Comparison of ENCODE assay signal across 30 mouse cellular contexts in the genomic region with DNA sequence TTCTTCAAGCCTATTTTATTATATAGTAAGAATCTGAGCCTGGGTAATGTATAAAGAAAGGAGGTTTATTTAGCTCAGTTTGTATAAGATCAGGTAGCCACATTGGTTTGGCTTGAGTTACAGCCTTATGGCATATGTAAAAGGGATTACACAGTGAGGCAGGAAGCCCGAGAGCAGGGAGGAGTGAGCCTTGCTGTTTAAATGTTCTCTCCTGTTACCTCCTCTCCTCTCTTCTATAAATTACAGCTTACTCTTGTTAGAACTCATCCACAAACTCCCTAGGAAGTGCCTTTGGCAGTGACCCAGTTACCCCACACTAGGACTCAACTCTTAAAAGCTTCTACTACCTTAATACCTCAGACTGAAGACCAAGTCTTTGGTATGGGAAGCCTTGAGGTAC. TPM values are rescaled to one million over a fixed set of nuclear protein-coding genes. Genes with fewer than 3 reads are reported as not detected.
"Had no signal": no experiment of that assay in that cellular context is flagged by ENCODE, and none has a peak within 500 bp of the region (broad histone marks: within the 10 kb centered on the region; RNA-seq: fewer than 3 reads in every experiment).

No protein-coding gene starts in this region.

- H3K36me3 ChIP-seq: heart, embryonic 10.5 days; heart, embryonic 12.5 days; hindbrain, embryonic 10.5 days; hindbrain, embryonic 12.5 days; intestine, embryonic 15.5 days; limb, embryonic 12.5 days; limb, embryonic 15.5 days; liver, embryonic 12.5 days had no signal

- H3K27me3 ChIP-seq: heart, embryonic 12.5 days; hindbrain, embryonic 12.5 days; intestine, embryonic 15.5 days; limb, embryonic 12.5 days; limb, embryonic 15.5 days; liver, embryonic 12.5 days had no signal

- H3K9me3 ChIP-seq: heart, embryonic 10.5 days; heart, embryonic 12.5 days; hindbrain, embryonic 10.5 days; hindbrain, embryonic 12.5 days; intestine, embryonic 15.5 days; limb, embryonic 12.5 days; limb, embryonic 15.5 days; liver, embryonic 12.5 days had no signal

- H3K4me1 ChIP-seq: intestine, embryonic 15.5 days had no signal

- H3K4me2 ChIP-seq: heart, embryonic 12.5 days; hindbrain, embryonic 12.5 days; hindbrain, embryonic 14.5 days; intestine, embryonic 15.5 days; limb, embryonic 12.5 days; limb, embryonic 15.5 days; liver, embryonic 12.5 days had no signal

- H3K9ac ChIP-seq: heart, embryonic 12.5 days; hindbrain, embryonic 12.5 days; hindbrain, embryonic 14.5 days; intestine, embryonic 15.5 days; limb, embryonic 12.5 days; limb, embryonic 15.5 days; liver, embryonic 12.5 days; liver, embryonic 14.5 days had no signal

- H3K4me3 ChIP-seq: gastrocnemius, adult 2 months; heart, adult 2 months; heart, embryonic 10.5 days; heart, embryonic 12.5 days; hindbrain, embryonic 10.5 days; hindbrain, embryonic 12.5 days; intestine, embryonic 15.5 days; layer of hippocampus, adult 2 months; left cerebral cortex, adult 2 months; limb, embryonic 12.5 days; limb, embryonic 15.5 days; liver, embryonic 12.5 days had no signal

- ATAC-seq: hindbrain, embryonic 16.5 days; inflammation-experienced regulatory T-cells, adult 6 months; intestine, embryonic 15.5 days; intestine, postnatal 0 days; liver, embryonic 12.5 days had no signal

- H3K27ac ChIP-seq: gastrocnemius, adult 2 months; heart, adult 2 months; heart, embryonic 10.5 days; hindbrain, embryonic 10.5 days; hindbrain, embryonic 12.5 days; hindbrain, embryonic 14.5 days; intestine, embryonic 15.5 days; layer of hippocampus, adult 2 months; left cerebral cortex, adult 2 months; limb, embryonic 12.5 days; limb, embryonic 15.5 days; liver, embryonic 12.5 days; liver, embryonic 14.5 days had no signal

- DNase-seq: gastrocnemius, adult 2 months; gastrocnemius, postnatal 10 days; gastrocnemius, postnatal 25 days; heart, adult 2 months; heart, postnatal 10 days; heart, postnatal 4 days; kidney, adult 18-20 months; kidney, adult 8-10 months; kidney, postnatal 14 days; kidney, postnatal 36 days; left cerebral cortex, postnatal 4 days had no signal

RNA-seq across cellular contexts. Expression of gene P4ha3, which starts 53.7 kb away (rescaled TPM):
- total RNA-seq: granulocyte monocyte progenitor cell, adult 5-6 weeks; liver, adult 2 months had no signal

RNA-seq across cellular contexts. Expression of gene Kcne3, which starts 55.4 kb away (rescaled TPM):
- total RNA-seq: layer of hippocampus, postnatal 10 days; left cerebral cortex, postnatal 14 days; left cerebral cortex, postnatal 4 days had no signal
- polyA plus RNA-seq: inflammation-experienced regulatory T-cells, adult 6 months had no signal
